Mouse (Mus musculus) embryonic facial prominence, embryonic 11.5 days (tissue): Measurements from ENCODE around the gene Sod1. TPM values are rescaled to one million over a fixed set of nuclear protein-coding genes. Genes with fewer than 3 reads are reported as not detected.

Experiments used
- ATAC-seq: fragments of 200-750 bp; cut with Nextera tagmentation; replicated peaks from 2 replicates; pipeline ENCODE4 v1.8.0; 2017; ENCODE audit warnings: low read depth; ENCODE audit not compliant: insufficient number of reproducible peaks, low FRiP score, low TSS enrichment
- DNase-seq: peaks from one replicate; pipeline ENCODE4 v3.0.0-alpha.2; 2015; ENCODE audit warnings: low spot score
- H3K27ac ChIP-seq: fragments of 300-500 bp; sonication (generic); replicated peaks from 2 replicates; pipeline ENCODE4 v1.5.1; 2014; ENCODE audit warnings: mild to moderate bottlenecking, low read depth, low read length, control low read depth
- H3K27me3 ChIP-seq: fragments of 300-500 bp; sonication (generic); 2 replicates; pipeline ENCODE4 v1.6.1; 2014; ENCODE audit warnings: mild to moderate bottlenecking, low read length, moderate library complexity, mixed read lengths; ENCODE audit not compliant: control insufficient read depth, insufficient read depth
- H3K36me3 ChIP-seq: fragments of 300-500 bp; sonication (generic); replicated peaks from 2 replicates; pipeline ENCODE4 v1.6.1; 2014; ENCODE audit warnings: low read depth, mild to moderate bottlenecking, low read length, moderate library complexity, mixed read lengths; ENCODE audit not compliant: control insufficient read depth, insufficient read depth
- H3K4me1 ChIP-seq: fragments of 300-500 bp; sonication (generic); 2 replicates; pipeline ENCODE4 v1.6.1; 2014; ENCODE audit warnings: low read length, mixed read lengths; ENCODE audit not compliant: control insufficient read depth, insufficient read depth
- H3K4me2 ChIP-seq: fragments of 300-500 bp; sonication (generic); 2 replicates; pipeline ENCODE4 v1.6.1; 2014; ENCODE audit warnings: low read depth, mild to moderate bottlenecking, control low read depth, low read length, moderate library complexity
- H3K4me3 ChIP-seq: fragments of 300-500 bp; sonication (generic); 2 replicates; pipeline ENCODE4 v1.5.1; 2014; ENCODE audit warnings: low read depth, low read length, control low read depth
- H3K9ac ChIP-seq: fragments of 300-500 bp; sonication (generic); replicated peaks from 2 replicates; pipeline ENCODE4 v1.6.1; 2014; ENCODE audit warnings: mild to moderate bottlenecking, control low read depth, low read length
- H3K9me3 ChIP-seq: fragments of 300-500 bp; sonication (generic); replicated peaks from 2 replicates; pipeline ENCODE4 v1.6.1; 2016; ENCODE audit warnings: mild to moderate bottlenecking, low read length, inconsistent platforms, mixed read lengths; ENCODE audit not compliant: control insufficient read depth
- WGBS: fragments of 180-500 bp; shearing (Covaris S2); extraction: QIAGEN DNeasy Blood & Tissue Kit; methylation state at CpG from one replicate; pipeline ENCODE4 v1.1.7; 2014; 5-methylcytosine and 5-hydroxymethylcytosine counted together
- polyA plus RNA-seq: library from polyadenylated mRNA; unstranded; fragments of >200 nt; fragmentation: Nextera tagmentation; extraction: Ambion mirVana; gene quantifications from 2 replicates; pipeline ENCODE4 v1.2.1, GENCODE M21; 2014

Sod1 gene
- polyA plus RNA-seq, 1 experiment from 2014 or later = 1,220 TPM

- Histone ChIP-seq H3K4me3 (no peak overlapping the region), H3K9ac (no peak overlapping the region), H3K4me2 (no peak overlapping the region), H3K9me3 (no peaks in the 10 kb centered on the region), H3K27ac (no peak overlapping the region), H3K36me3 (no peaks in the 10 kb centered on the region), H3K27me3 (no peaks in the 10 kb centered on the region), H3K4me1 (no peaks in the 10 kb centered on the region)
- ATAC-seq (no peak), DNase-seq (no peak)
- 90% methylated on average over 10 of the region's 10 CpGs for WGBS
Observed at GRCm38 (mm10) chr16:90199174-90199573, 21.4 kb upstream of the Sod1 start.

- WGBS = 64% methylated on average over 19 of the region's 19 CpGs
- no peaks in the 10 kb centered on the region for H3K9me3 ChIP-seq
- no peak for DNase-seq
- H3K4me2 ChIP-seq = no peak overlapping the region
- H3K36me3 ChIP-seq = no peaks in the 10 kb centered on the region
- no peaks in the 10 kb centered on the region for H3K27me3 ChIP-seq
- no peaks in the 10 kb centered on the region for H3K4me1 ChIP-seq
- H3K4me3 ChIP-seq = no peak overlapping the region
- H3K27ac ChIP-seq = no peak overlapping the region
- no peak for ATAC-seq
- H3K9ac ChIP-seq = no peak overlapping the region
Observed at GRCm38 (mm10) chr16:90202140-90202539, 18.4 kb upstream of the Sod1 start.

GRCm38 (mm10) chr16:90203226-90203962 is 17.2 kb upstream of the Sod1 start:
- no peaks in the 10 kb centered on the region for H3K27me3 ChIP-seq
- H3K9ac ChIP-seq = no peak overlapping the region
- no peak overlapping the region for H3K27ac ChIP-seq
- H3K4me2 ChIP-seq = no peak overlapping the region
- H3K4me3 ChIP-seq = no peak overlapping the region
- no peak for DNase-seq
- no peaks in the 10 kb centered on the region for H3K9me3 ChIP-seq
- ATAC-seq = no peak
- no peaks in the 10 kb centered on the region for H3K4me1 ChIP-seq
- H3K36me3 ChIP-seq = no peaks in the 10 kb centered on the region
- 80% methylated on average over 6 of the region's 6 CpGs for WGBS

GRCm38 (mm10) chr16:90204868-90205267 is 15.7 kb upstream of the Sod1 start:
- no peak for ATAC-seq

GRCm38 (mm10) chr16:90208996-90209395 is 11.6 kb upstream of the Sod1 start:
- Histone ChIP-seq H3K4me2 (no peak overlapping the region), H3K4me3 (no peak overlapping the region), H3K27ac (no peak overlapping the region), H3K9ac (no peak overlapping the region), H3K36me3 (no peaks in the 10 kb centered on the region), H3K9me3 (no peaks in the 10 kb centered on the region), H3K27me3 (no peaks in the 10 kb centered on the region), H3K4me1 (no peaks in the 10 kb centered on the region)
- ATAC-seq (no peak), DNase-seq (no peak)
- 80% methylated on average over 3 of the region's 3 CpGs for WGBS

More at GRCm38 (mm10) chr16:90204868-90205267, 15.7 kb upstream of the Sod1 start:
- H3K27ac ChIP-seq = no peak overlapping the region
- no peaks in the 10 kb centered on the region for H3K27me3 ChIP-seq
- no peak overlapping the region for H3K4me3 ChIP-seq
- no peak overlapping the region for H3K9ac ChIP-seq
- no peaks in the 10 kb centered on the region for H3K9me3 ChIP-seq
- H3K36me3 ChIP-seq = no peaks in the 10 kb centered on the region
- 95% methylated on average over 2 of the region's 2 CpGs for WGBS
- no peaks in the 10 kb centered on the region for H3K4me1 ChIP-seq
- no peak overlapping the region for H3K4me2 ChIP-seq
- DNase-seq = no peak

GRCm38 (mm10) chr16:90210717-90211116 is 9.8 kb upstream of the Sod1 start:
- no peaks in the 10 kb centered on the region for H3K27me3 ChIP-seq
- no peak for ATAC-seq
- no peak overlapping the region for H3K9ac ChIP-seq
- WGBS = 85% methylated on average over 10 of the region's 10 CpGs
- DNase-seq = no peak
- H3K36me3 ChIP-seq = no peaks in the 10 kb centered on the region
- no peak overlapping the region for H3K4me2 ChIP-seq
- H3K4me3 ChIP-seq = no peak overlapping the region
- H3K4me1 ChIP-seq = no peaks in the 10 kb centered on the region
- H3K9me3 ChIP-seq = no peaks in the 10 kb centered on the region
- H3K27ac ChIP-seq = no peak overlapping the region

GRCm38 (mm10) chr16:90211767-90212166 is 8.8 kb upstream of the Sod1 start:
- 87% methylated on average over 8 of the region's 8 CpGs for WGBS
- DNase-seq (no peak), ATAC-seq (no peak)
- Histone ChIP-seq H3K4me1 (no peaks in the 10 kb centered on the region), H3K9me3 (no peaks in the 10 kb centered on the region), H3K27ac (no peak overlapping the region), H3K27me3 (no peaks in the 10 kb centered on the region), H3K4me2 (no peak overlapping the region), H3K9ac (no peak overlapping the region), H3K4me3 (no peak overlapping the region), H3K36me3 (no peaks in the 10 kb centered on the region)

- Histone ChIP-seq H3K4me1 (no peaks in the 10 kb centered on the region), H3K27me3 (no peaks in the 10 kb centered on the region), H3K9me3 (no peaks in the 10 kb centered on the region), H3K36me3 (no peaks in the 10 kb centered on the region), H3K4me2 (no peak overlapping the region), H3K27ac (no peak overlapping the region), H3K9ac (no peak overlapping the region), H3K4me3 (no peak overlapping the region)
- ATAC-seq = no peak
- no peak for DNase-seq
- WGBS = 80% methylated on average over 12 of the region's 12 CpGs
Observed at GRCm38 (mm10) chr16:90213477-90214339, 6.8 kb upstream of the Sod1 start.
